Mouse (Mus musculus): ENCODE measurements at regions not wholly inside any gene's neighbourhood (a gene's known extent, or its start where the extent isn't known, plus 50 kb on each side); places are given as distances from the start of the nearest gene placed in this dataset.

DNA sequence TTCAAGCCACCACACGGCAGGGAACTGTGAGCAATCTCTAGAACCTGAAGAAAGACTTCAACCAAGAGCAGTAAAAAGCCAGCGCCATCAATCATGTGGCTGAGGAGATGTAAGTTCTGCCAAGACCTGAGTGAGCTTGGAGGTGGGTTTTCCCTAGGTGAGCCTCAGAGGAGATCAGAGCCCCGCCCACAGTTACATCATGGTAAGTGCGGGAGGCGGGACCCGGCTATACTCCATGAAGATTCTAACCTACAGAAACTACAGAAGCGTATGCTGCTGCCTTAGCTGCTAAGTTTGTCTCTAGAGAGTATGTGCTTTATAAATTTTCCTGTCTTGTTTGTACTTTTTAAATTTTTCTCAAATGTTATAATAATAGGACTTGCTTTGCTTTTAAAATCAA lies 105.0 kb upstream of the G2e3 start:
- TF ChIP-seq POLR2A (IDR thresholded peaks at IDR 0.05; ENCODE audit: low read depth, low read length) = no peak
- TF ChIP-seq CTCF (IDR thresholded peaks at IDR 0.05; ENCODE audit: extremely low read depth, insufficient read depth, insufficient read length, insufficient replicate concordance) = no peak

All from spleen, adult 2 months (tissue).